Mouse (Mus musculus) layer of hippocampus, adult 18-20 months (tissue): ENCODE data around the gene Wnt3a. TPM values are rescaled to one million over a fixed set of nuclear protein-coding genes. Genes with fewer than 3 reads are reported as not detected.
"Not testable (repeated sequence)": the region's sequence is repeated elsewhere in the genome, so short reads cannot be mapped to it uniquely, and the experiment has no call there.

ENCODE experiments used
- DNase-seq, 2 experiments: peaks; one replicate each; pipeline ENCODE4 v3.0.0; 2022; ENCODE audit warnings: low spot score in 2 of 2
- microRNA-seq, 2 experiments: library from miRNA; unstranded; fragments of <30 nt; microRNA quantifications; one replicate each; pipeline ENCODE4 v1.2.0; 2021
- total RNA-seq, 2 experiments: library from RNA; stranded (reverse); gene quantifications; 2 replicates each; pipeline ENCODE4 v1.2.3; 2021

The Wnt3a gene
- total RNA-seq, 2 experiments from 2014 or later: 0.25 TPM; not detected in 1

- DNase-seq: no peak
Measured at GRCm38 (mm10) chr11:59222306-59222705, 68.2 kb downstream of the Wnt3a start.

GRCm38 (mm10) chr11:59221604-59222003 lies 68.9 kb downstream of the Wnt3a start:
- DNase-seq: no peak

GRCm38 (mm10) chr11:59219064-59219463 lies 71.5 kb downstream of the Wnt3a start:
- no peak for DNase-seq

GRCm38 (mm10) chr11:59218389-59218998 lies 72.1 kb downstream of the Wnt3a start:
- DNase-seq: peak in 1 of 2 experiments; percentile 18

- DNase-seq: peak; percentile 64 to 80
Measured at GRCm38 (mm10) chr11:59216955-59217354, 73.6 kb downstream of the Wnt3a start.

- no peak for DNase-seq
Measured at GRCm38 (mm10) chr11:59212892-59213494, 77.6 kb downstream of the Wnt3a start.

GRCm38 (mm10) chr11:59212320-59212719 lies 78.2 kb downstream of the Wnt3a start:
- peak in 1 of 2 experiments; percentile 28 for DNase-seq

GRCm38 (mm10) chr11:59211561-59211960 lies 79.0 kb downstream of the Wnt3a start:
- not testable (repeated sequence) for DNase-seq

GRCm38 (mm10) chr11:59210020-59210419 lies 80.5 kb downstream of the Wnt3a start:
- no peak for DNase-seq

GRCm38 (mm10) chr11:59209580-59209979 lies 81.0 kb downstream of the Wnt3a start:
- no peak for DNase-seq

GRCm38 (mm10) chr11:59209003-59209441 lies 81.5 kb downstream of the Wnt3a start:
- peak in 1 of 2 experiments; percentile 64 for DNase-seq

- peak; percentile 92 to 96 for DNase-seq
Measured at GRCm38 (mm10) chr11:59208153-59208831, 82.3 kb downstream of the Wnt3a start, which contains the start of gene 2310033P09Rik. 2310033P09Rik (plus strand) TSS chr11:59208321.

GRCm38 (mm10) chr11:59202081-59202995 lies 88.2 kb downstream of the Wnt3a start, which contains the start of gene Mrpl55:
Mrpl55 (plus strand) TSS chr11:59202486.
- DNase-seq: peak; percentile 89 to 95

- DNase-seq: no peak
Measured at GRCm38 (mm10) chr11:59201216-59202002, 89.1 kb downstream of the Wnt3a start.

Small RNA genes within 50 kb of the gene (microRNA-seq; reads per million reads assigned to microRNA genes)
- 0 reads per million in 2 experiments for gene Gm24756

Other genes starting within 250 kb of the Wnt3a start
- 1 to 10 TPM in 1 of 2 experiments, under 1 TPM in 1; 0.91 to 1.7 TPM for gene Obscn, start 154.3 kb downstream of the Wnt3a start, total RNA-seq
- 1 to 10 TPM; 6.7 TPM for gene Iba57, start 127.0 kb downstream of the Wnt3a start, total RNA-seq
- 10 to 100 TPM; 11.9 to 13.6 TPM for gene Gjc2, start 107.5 kb downstream of the Wnt3a start, total RNA-seq
- 100 to 1,000 TPM; 148 to 152 TPM for gene Guk1, start 98.5 kb downstream of the Wnt3a start, total RNA-seq
- gene Mrpl55, start 88.3 kb downstream of the Wnt3a start, total RNA-seq: 10 to 100 TPM; 35.9 to 42.8 TPM
- 10 to 100 TPM; 26.6 to 27.3 TPM for gene 2310033P09Rik, start 82.4 kb downstream of the Wnt3a start, total RNA-seq
- gene Arf1, start 62.5 kb downstream of the Wnt3a start, total RNA-seq: 100 to 1,000 TPM; 512 to 556 TPM
- gene Wnt9a, start 16.2 kb upstream of the Wnt3a start, total RNA-seq: 1 to 10 TPM; 3.5 to 4.1 TPM
- not detected for gene Prss38, start 84.9 kb upstream of the Wnt3a start, total RNA-seq
- 10 to 100 TPM; 24.9 TPM for gene Jmjd4, start 159.3 kb upstream of the Wnt3a start, total RNA-seq
- 100 to 1,000 TPM; 359 to 367 TPM for gene Snap47, start 160.4 kb upstream of the Wnt3a start, total RNA-seq
- gene Zfp867, start 181.7 kb upstream of the Wnt3a start, total RNA-seq: 1 to 10 TPM; 2.4 to 2.5 TPM
- gene Zkscan17, start 236.0 kb upstream of the Wnt3a start, total RNA-seq: 1 to 10 TPM; 6.5 to 6.6 TPM